Mouse (Mus musculus): ENCODE results near the gene Defb26. TPM values are rescaled to one million over a fixed set of nuclear protein-coding genes. Genes with fewer than 3 reads are reported as not detected.

Defb26 gene
- polyA plus RNA-seq, 1 experiment: 254 TPM

DNA sequence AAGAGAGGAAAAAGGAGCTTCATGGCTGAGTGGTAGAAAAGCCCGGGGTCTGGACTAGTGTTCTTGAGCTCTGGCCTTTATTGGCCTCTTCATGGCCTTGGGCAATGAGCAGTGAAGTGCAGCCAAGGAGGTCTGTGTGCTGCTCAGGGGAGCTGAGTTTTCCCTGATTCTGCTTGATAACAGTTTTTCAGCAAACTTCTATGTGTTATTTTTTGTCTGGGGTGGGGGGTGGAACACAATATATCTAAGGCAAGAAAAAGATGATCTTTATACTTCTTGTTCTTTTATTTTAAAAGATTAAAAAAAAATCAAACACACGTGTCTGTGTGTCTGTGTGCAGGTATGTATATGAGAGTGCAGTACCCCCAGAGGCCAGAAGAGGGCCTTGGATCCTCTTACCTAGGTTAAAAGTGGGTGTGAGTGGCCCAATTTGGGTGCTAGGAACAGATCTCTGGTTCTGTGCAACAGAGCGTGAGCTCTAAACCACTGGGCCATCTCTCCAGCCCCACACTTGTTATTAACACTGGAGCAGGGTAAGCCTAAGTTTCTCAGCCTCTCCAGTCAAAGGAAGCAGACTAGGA, 46.8 kb downstream of the Defb26 start, which contains the start of gene Defb23:
Gene Defb23 (minus strand): TSS at position 51 of the 581 bp plus-strand sequence.
- no peak for DNase-seq (ENCODE audit: low read depth)

DNA sequence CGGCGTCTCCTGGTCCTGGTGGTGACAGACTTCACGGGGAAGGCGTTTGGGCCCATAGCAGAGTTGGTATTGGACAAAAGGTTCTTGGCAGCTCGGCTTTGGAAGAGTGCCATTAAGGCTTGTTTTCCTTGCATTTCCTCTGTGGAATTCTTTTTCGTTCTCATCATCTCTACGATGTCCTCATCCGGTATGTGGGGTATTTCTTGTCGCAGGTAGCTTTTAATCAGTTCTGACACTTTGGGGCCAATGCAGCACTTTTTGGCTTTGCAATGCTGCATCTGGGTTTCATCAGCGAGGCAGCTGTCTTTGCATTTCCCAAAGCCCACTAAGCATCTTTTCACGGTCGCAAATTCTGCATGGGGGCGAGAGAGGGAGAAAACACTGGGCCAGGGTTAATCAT, 52.3 kb downstream of the Defb26 start:
- DNase-seq (ENCODE audit: low read depth): no peak

Other genes starting within 250 kb of the Defb26 start
- gene Tbc1d20, start 217.9 kb downstream of the Defb26 start, polyA plus RNA-seq (2012; rRNA removed): 82.0 and 93.5 TPM in 2 replicates
- gene Rbck1, start 179.0 kb downstream of the Defb26 start, polyA plus RNA-seq (2012; rRNA removed): 140 and 169 TPM in 2 replicates
- 3.6 and 4.3 TPM in 2 replicates for gene Trib3, start 167.7 kb downstream of the Defb26 start, polyA plus RNA-seq (2012; rRNA removed)
- 0.07 and 0.08 TPM in 2 replicates for gene Nrsn2, start 135.1 kb downstream of the Defb26 start, polyA plus RNA-seq (2012; rRNA removed)
- 14.0 and 20.1 TPM in 2 replicates for gene Sox12, start 113.6 kb downstream of the Defb26 start, polyA plus RNA-seq (2012; rRNA removed)
- 4.0 and 5.6 TPM in 2 replicates for gene Zcchc3, start 96.7 kb downstream of the Defb26 start, polyA plus RNA-seq (2012; rRNA removed)
- gene 6820408C15Rik, start 96.1 kb downstream of the Defb26 start, polyA plus RNA-seq (2012; rRNA removed): 1.5 and 3.9 TPM in 2 replicates
- gene Defb23, start 47.1 kb downstream of the Defb26 start, polyA plus RNA-seq (2012; rRNA removed): 374 and 466 TPM in 2 replicates
- gene Defb20, start 34.6 kb downstream of the Defb26 start, polyA plus RNA-seq (2012; rRNA removed): 2,505 and 2,619 TPM in 2 replicates
- 427 and 445 TPM in 2 replicates for gene Defb22, start 21.6 kb downstream of the Defb26 start, polyA plus RNA-seq (2012; rRNA removed)
- 568 and 1,189 TPM in 2 replicates for gene Defb28, start 6.6 kb upstream of the Defb26 start, polyA plus RNA-seq (2012; rRNA removed)
- 275 and 317 TPM in 2 replicates for gene Defb29, start 28.4 kb upstream of the Defb26 start, polyA plus RNA-seq (2012; rRNA removed)
- gene Gm17416, start 57.6 kb upstream of the Defb26 start, polyA plus RNA-seq (2012; rRNA removed): under 0.01 and 893 TPM in 2 replicates
- gene Defb21, start 61.1 kb upstream of the Defb26 start, polyA plus RNA-seq (2012; rRNA removed): 358 and 473 TPM in 2 replicates
- gene Defb19, start 68.6 kb upstream of the Defb26 start, polyA plus RNA-seq (2012; rRNA removed): 9.6 and 11.3 TPM in 2 replicates
- gene Defb45, start 87.7 kb upstream of the Defb26 start, polyA plus RNA-seq (2012; rRNA removed): 162 and 204 TPM in 2 replicates
- 5.4 and 9.0 TPM in 2 replicates for gene Defb36, start 92.6 kb upstream of the Defb26 start, polyA plus RNA-seq (2012; rRNA removed)
- gene Defb25, start 111.4 kb upstream of the Defb26 start, polyA plus RNA-seq (2012; rRNA removed): 6,893 and 7,961 TPM in 2 replicates
- 41.5 and 49.3 TPM in 2 replicates for gene Rem1, start 115.3 kb upstream of the Defb26 start, polyA plus RNA-seq (2012; rRNA removed)
- 162 and 163 TPM in 2 replicates for gene H13, start 157.8 kb upstream of the Defb26 start, polyA plus RNA-seq (2012; rRNA removed)
- gene Mcts2, start 175.3 kb upstream of the Defb26 start, polyA plus RNA-seq (2012; rRNA removed): 7.6 and 9.0 TPM in 2 replicates
- 78.7 and 137 TPM in 2 replicates for gene Id1, start 224.6 kb upstream of the Defb26 start, polyA plus RNA-seq (2012; rRNA removed)
- 3.8 and 6.0 TPM in 2 replicates for gene Cox4i2, start 242.5 kb upstream of the Defb26 start, polyA plus RNA-seq (2012; rRNA removed)

All from gonadal fat pad, adult 2 months (tissue).